Mouse (Mus musculus): ENCODE data around the gene C2cd3. TPM values are rescaled to one million over a fixed set of nuclear protein-coding genes. Genes with fewer than 3 reads are reported as not detected.

The C2cd3 gene
- total RNA-seq, 2 experiments from 2014 or later: 7.8 to 9.5 TPM

DNA sequence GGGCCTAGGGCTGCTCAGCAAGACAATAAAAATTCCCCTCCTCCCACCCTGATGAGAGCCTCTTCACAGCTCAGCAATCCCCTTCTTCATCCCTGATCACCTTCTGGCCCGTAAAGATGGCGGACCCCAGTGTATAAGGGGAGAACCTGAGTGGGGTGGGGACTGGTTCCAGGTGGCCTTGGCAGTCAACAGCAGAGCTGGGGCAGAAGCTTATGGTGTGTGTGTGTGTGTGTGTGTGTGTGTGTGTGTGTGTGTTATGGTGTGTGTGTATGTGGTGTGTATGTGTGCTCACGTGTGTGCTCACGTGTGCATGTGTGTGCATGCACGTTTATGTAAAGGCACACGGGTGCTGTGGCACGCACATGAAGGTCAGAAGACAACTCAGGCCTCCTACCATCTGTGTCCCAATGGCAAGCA is 122.4 kb downstream of the C2cd3 start:
- intact Hi-C loops (cut with DNase I): loop anchor here (2.0 to 5.0 kb wide), 2 partner anchors 64 to 1112 kb away; partner anchors contain the start of gene Gdpd5
- DNase-seq: peak in 1 of 2 experiments; percentile 45

DNA sequence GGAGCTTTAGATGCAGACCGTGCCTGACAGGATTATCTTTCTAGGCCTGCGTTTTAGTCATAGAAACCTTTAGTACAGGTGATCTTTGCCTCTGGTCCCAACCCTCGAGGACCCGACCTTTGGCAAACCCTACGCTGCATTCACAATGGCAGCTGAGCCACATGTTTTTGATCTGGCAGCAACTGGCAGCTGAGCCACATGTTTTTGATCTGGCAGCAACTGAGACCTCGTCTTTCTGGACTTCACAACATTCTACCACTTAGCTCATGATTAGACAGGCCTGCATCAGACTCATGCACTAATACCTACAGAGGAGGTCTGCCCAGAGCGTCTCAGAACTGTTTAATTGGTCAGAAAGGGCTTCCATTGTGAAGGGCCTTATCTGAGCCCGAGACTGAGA is 123.0 kb downstream of the C2cd3 start:
- intact Hi-C loops (cut with DNase I): loop anchor here (2.0 kb wide), 1 partner anchor 64 kb away; no protein-coding TSS in a partner anchor
- no peak for DNase-seq

DNA sequence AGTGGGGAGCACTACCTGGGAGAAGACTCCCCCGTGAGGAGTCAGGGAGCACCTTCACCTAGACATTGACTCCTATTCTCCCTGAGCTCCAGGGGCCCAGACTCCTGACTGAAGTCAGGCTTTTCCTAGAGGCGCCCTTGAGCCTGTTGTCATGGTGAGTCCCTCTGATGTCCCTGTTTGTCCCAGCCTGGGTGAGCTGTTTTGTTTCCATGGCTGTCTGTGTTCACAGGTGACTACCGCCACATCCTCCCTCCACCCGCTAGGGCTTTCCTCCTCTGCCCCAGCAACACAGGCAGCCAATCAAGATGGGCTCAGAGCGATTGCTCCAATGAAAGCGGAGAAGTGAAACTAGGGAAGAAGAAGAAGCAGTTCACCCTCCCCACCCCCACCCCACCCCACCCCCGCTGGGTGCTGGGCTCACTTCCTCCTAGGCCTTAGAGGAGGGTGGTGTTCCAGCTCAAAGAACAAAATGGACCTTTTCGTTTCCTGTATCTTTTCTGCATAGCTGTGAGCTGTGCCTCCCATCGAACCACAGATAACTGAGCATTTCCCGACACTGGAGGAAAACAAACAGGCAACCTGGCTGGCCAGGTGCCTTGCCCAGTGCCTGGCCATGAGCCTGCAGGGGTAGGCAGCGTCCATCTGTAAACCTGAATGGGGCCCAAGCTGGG is 123.7 kb downstream of the C2cd3 start:
- peak; percentile 77 to 79 for DNase-seq

DNA sequence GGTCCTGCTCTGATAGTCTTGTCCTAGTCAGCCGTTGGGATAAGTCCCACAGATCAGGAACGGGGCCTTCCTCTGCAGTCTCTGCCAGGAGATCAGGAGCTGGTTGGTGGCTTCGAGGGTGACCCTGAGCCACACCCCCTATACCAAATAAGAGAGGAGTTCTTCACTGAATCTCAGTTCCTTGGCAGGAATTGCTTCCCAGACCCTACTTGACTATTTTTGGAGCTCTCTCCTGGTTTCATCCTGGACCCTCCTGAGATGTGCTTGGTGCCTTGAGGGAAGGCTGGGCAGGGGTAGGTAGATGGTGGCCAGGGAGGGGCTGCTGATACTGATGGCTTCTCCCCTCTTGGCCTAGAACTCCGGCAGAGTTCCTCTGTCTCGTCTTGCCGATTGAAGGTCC is 124.3 kb downstream of the C2cd3 start:
- intact Hi-C loops (cut with DNase I): no loop called here

More for the DNA sequence above, 123.7 kb downstream of the C2cd3 start:
- intact Hi-C loops (cut with DNase I): loop anchor here (2.0 kb wide), 1 partner anchor 65 kb away; no protein-coding TSS in a partner anchor

DNA sequence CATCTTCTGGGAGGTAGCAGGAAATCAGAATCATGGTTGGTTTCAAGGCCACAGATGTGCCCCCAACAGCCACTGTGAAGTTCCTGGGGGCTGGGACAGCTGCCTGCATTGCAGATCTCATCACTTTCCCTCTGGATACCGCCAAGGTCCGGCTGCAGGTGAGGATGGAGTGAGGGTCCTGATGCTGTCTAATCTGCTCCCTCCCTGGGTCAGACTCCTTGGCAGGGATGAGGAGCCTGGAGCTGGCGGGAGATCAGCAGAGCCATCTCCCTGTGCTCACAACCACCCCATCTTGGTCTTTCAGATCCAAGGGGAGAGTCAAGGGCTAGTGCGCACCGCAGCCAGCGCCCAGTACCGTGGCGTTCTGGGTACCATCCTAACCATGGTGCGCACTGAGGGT is 124.8 kb downstream of the C2cd3 start:
- intact Hi-C loops (cut with DNase I): no loop called here
- no peak for DNase-seq

More for the DNA sequence above, 124.3 kb downstream of the C2cd3 start:
- no peak for DNase-seq

DNA sequence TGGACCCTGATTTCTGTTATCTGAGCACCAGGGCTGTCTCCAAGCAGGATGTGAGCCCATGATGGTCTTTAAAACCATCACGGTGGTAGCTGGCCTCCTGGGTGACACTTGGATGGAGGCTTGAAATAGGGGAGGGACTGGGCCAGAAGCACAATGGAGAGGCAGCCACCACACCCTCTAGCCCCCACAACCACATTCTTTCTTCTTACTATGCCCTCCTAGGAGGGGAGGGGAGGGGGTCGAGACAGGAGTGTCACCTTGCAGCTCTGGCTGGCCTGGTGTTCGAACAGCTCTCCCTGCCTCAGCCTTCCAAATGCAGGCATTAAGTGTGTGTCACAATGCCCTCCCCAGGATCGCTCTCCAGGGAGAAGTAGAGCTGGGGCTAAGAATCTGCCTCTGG is 125.4 kb downstream of the C2cd3 start:
- intact Hi-C loops (cut with DNase I): no loop called here
- no peak for DNase-seq

DNA sequence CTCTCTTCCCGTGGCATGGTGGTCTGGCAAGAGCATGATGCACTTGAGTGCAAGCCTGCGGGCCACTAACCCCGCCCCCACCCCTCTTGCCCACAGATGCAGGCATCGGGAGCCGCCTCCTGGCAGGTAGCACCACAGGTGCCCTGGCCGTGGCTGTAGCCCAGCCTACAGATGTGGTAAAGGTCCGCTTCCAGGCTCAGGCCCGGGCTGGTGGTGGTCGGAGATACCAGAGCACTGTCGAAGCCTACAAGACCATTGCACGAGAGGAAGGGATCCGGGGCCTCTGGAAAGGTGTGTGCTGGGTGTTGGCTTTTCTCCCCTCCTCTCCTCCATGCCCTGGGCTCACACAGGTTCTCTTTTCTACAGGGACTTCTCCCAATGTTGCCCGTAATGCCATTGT is 125.9 kb downstream of the C2cd3 start:
- intact Hi-C loops (cut with DNase I): no loop called here
- no peak for DNase-seq

DNA sequence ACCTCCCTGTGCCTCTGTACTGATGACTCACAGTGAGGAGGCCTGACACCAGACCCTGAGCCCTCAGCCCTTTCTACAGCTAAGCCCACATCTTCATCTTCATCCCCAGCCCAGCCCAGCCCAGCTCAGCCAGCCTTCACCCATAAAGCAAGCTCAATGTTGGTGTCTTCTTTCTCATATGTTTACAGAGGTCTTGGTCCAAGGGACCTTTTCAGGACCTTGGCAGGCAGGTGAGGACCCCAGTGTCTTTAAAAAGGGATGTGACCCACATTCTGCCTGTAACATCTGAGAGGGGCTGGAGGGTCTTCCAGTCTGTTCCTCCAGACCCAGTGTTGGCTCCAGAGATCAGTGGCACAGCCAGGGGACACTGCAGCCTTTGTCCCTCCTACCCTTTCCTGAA is 127.4 kb downstream of the C2cd3 start:
- no peak for DNase-seq
- intact Hi-C loops (cut with DNase I): no loop called here

DNA sequence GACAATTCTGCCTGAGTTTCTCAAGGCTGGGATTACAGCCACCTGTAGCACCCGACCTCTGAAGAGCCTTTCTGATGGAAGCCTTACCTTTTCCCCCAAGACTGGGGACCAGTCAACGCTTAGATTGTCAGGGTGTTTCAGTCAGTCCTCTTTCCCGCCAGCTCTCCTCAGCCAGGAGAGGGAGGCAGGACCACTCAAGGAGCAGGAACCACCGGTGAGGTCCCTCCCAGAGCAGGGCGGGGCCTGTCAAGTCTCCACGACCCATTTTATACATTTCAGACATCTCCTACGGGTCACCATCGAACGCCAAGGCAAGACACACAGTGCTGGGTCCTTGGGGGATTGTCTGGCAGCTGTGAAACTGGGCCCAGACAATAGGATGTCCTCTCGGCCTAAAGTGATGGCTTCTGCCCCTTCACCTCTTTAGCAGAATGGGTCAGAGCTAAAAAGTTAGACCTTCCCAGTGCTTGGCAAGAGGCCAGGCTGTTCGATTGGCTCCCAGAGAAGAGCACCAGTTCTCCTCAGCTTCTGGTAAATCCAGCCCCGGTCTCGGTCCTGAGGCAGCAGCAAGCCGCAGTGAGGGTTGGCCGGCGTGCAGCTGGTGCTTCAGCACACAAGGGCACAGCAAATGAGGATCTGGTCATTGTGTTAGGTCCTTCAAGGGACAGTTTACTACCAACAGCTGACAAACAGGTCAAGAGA is 128.4 kb downstream of the C2cd3 start:
- peak; percentile 49 to 59 for DNase-seq
- intact Hi-C loops (cut with DNase I): no loop called here

DNA sequence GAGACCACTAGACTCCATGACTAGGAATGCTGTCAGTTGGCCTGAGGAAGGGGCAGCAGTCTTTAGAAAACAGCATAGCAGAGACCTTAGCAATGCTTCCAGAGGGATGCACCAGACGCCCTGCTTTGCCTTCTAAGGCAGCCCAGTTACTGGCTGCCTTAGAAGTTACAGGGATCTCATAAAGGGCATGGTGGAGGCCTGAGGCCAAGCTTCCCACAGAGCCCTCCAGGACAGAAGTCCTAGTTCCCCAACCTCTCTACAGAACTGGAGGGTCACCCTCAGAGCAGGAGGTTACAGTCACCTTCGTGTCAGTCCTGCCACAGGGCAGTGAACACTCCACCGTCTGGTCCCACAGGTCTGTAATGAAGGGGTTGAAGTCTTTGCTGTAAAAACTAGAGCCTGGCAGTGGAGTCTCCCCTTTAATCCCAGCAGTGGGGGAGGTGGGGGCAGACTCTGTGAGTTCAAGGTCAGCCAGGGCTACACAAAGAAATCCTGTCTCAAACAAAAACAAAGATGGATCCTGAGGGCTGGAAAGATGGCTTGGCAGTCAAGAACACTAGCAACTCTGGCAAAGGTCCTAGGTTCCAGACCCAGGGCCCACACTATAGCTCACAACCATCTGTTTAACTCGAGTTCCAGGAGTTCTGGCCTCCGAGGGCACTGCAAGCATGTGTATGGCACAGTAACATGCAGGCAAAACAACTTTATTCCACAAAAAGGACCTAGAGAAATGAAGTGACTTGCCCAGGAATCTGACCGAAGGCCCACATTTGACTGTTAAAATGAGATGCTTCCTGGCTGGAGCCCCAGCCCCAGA is 129.2 kb downstream of the C2cd3 start:
- DNase-seq: peak in 1 of 2 experiments; percentile 62
- intact Hi-C loops (cut with DNase I): no loop called here

DNA sequence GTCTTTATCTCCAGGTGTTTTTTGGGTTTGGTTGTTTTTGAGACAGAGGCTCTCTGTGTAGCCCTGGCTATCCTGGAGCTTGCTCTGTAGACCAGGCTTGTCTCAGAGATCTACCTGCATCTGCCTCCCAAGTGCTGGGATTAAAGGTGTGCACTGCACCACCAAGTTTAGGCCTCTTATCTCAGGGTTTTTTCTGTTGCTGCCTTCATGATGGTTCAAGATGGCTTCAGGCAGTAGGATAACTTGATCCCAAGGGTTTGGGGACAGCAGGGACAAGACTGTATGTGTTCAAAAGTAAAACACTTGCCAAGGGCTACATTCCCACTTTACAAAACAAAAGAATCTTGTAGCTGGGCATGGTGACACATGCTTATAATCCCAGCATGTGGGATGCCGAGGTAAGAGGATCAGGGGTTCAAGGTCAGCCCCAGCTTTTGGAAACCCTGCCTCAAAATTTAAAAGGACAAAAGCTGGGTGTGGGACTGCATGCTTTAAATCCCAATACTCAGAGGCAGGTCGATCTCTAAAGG is 129.9 kb downstream of the C2cd3 start:
- intact Hi-C loops (cut with DNase I): no loop called here
- no peak for DNase-seq

DNA sequence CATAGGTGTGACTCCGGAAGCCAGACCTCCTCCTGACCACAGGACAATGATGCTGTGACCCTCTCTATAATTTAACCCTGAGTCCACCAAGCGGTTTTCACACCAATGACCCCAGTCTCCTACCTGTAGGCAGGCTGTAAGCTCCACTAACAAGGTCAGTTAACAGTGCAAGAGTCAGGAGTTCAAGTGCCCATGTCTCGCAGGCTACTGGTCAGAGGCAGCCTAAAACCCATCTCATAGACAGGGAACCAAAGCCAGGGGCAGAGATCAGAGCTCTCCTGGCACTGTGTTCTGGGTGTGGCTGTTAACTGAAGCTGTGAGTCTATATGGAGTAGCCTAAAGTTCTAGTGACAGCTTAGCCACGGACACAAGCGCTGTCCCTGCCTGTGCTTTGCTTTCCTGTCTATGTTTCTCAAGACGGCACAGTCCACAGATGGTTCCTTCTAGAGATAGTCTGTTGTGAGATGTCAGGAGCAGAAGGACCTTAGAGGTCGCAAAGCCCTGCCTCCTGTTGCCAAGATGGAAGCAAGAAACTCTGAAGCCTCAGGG is 130.4 kb downstream of the C2cd3 start:
- intact Hi-C loops (cut with DNase I): no loop called here
- no peak for DNase-seq

DNA sequence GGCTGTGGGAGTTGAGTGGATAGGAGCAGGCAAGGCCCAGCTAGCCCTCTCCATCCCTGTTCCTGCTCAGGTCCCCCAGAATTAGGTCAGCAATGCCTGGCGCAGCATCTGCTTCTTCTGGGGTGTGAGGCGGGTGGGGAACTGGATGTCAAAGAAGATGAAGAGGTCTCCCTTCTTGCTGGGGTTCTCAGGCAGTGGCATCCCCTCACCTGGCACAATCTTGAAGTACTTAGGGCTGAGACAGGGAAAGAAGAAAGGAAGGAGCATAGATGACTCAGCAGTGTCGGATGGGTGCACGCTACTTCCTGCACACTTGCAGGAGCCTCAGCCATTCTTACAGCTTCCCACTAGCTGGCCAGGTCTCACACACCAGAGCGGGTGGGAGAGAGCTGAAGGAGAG is 131.0 kb downstream of the C2cd3 start:
- DNase-seq: no peak
- intact Hi-C loops (cut with DNase I): no loop called here

DNA sequence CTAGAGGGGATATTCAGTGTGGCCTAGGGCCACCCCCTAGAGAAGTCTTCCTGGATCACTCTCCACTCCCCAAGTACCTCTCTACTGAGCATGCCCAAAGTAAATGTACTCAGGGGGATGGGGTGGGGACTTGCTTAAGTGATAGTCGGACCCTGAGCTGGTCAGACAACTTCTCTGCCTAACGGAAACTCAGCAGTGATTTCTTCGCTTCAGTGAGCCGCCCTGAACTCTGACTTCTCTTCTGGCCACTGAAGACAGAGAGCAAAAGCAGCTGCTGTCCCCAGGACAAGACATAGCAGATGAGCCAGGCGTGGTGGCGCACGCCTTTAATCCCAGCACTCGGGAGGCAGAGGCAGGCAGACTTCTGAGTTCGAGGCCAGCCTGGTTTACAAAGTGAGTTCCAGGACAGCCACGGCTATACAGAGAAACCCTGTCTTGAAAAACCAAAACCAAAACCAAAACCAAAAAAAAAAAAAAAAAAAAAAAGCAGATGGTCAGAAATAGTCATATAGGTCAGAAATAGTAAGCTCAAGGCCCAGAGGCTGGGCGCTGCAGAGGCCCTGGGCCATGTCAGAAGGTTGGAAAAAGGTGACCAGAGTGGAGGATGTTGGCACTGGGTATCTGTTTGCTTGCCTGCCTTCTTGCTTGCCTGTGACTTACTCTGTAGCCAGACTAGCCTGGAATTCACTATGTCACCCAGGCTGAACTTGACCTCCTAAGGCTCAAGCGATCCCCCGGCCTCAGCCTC is 132.9 kb downstream of the C2cd3 start:
- no peak for DNase-seq
- intact Hi-C loops (cut with DNase I): no loop called here

DNA sequence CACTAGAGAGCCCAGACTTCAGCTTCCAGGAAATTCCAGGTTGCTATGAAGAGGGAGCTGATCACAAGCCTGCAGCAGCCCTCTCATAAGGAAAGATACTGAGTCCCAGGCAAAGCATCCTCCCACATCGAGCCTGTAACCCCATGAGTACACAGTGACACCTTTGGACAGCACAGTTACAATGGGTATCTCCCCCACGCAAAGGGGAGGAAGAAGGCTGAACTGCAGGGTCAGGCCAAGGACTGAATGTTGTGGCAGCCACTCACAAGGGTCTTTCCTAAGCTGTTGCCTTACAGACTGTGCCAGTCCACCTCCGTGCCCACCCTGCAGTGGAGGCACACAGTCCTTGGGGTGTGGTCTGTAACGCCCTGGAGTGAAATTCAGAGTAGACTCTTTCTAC is 134.5 kb downstream of the C2cd3 start:
- DNase-seq: no peak
- intact Hi-C loops (cut with DNase I): no loop called here

DNA sequence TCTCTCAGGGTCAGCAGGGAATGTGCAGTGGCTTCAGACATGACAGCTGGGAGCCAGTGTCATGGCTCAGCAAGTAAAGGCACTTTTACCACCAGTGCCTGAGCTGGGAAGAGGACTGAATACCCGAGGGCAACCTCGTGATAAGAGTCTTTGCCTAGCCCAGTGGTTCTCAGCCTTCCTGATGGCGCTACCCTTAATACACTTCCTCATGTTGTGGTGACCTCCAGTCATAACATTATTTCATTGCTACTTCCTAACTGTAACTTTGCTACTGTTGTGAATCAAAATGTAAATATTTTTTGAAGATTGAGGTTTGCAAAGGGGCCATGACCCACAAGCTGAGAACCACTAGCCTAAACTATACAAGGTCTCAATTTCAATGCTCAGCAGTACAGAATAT is 136.6 kb downstream of the C2cd3 start:
- no peak for DNase-seq
- intact Hi-C loops (cut with DNase I): no loop called here

DNA sequence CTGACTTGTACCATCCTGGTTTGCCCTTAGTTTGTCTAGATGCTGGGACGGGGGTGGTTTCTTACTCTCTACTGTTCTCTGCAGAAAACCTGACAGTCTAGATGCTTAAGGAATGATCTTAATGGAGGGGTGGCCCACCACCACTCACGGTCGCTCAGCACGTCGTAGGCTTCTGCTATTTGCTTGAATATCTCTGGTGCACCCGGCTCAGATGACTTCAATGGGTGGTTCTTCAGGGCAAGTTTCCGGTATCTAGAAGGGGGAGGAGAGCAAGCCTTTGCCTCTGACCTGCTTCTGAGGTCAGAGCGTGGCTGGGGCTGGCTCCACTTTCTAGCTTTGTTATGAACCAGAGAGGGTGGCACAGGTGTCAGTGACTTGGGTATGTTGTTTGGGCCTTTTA is 139.6 kb downstream of the C2cd3 start:
- intact Hi-C loops (cut with DNase I): no loop called here
- DNase-seq: no peak

DNA sequence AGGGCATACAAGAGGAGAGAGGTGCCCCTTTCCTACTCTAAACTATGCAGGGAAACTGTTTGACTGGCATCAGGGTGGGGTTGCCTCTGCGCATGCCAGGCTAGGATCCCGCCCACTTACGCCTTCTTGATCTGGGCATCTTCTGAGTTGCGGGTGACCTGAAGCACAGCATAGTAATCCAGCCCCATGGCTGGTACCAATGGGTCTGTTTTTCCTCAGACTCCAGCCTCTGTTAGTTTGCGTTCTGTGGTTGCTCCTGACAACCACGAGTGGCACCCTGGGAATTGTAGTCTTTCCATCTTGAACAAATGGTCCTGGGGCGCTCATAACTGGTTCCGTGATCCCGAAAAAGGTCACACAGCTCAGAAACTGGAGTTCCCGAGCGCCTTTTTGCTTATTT is 142.5 kb downstream of the C2cd3 start, which contains the start of gene Dnajb13:
Dnajb13 (minus strand) TSS at position 388 of the 400 bp plus-strand sequence.
- DNase-seq: no peak

More for the DNA sequence above, 142.5 kb downstream of the C2cd3 start, which contains the start of gene Dnajb13:
- intact Hi-C loops (cut with DNase I): no loop called here
